Mouse (Mus musculus): ENCODE data around the gene Kcnq1. TPM values are rescaled to one million over a fixed set of nuclear protein-coding genes. Genes with fewer than 3 reads are reported as not detected.

Gene Kcnq1
- polyA plus RNA-seq, 1 experiment from 2014 or later: 0.05 TPM

- POLR2A ChIA-PET: no interaction called here
- no peak for TF ChIP-seq CTCF (IDR thresholded peaks at IDR 0.05)
- in situ Hi-C loops (cut with MboI; ENCODE audit: low pct_unique_long_range_greater_than_20kb): no loop called here
- CTCF ChIA-PET: no interaction called here
- DNase-seq (ENCODE audit: low read depth, low spot score) (no peak), ATAC-seq (no peak)
- no peaks in the 10 kb centered on the region for H3K27me3 ChIP-seq
These were observed 86.2 kb downstream of the Kcnq1 start for GRCm38 (mm10) chr7:143192392-143192791.

- TF ChIP-seq CTCF (IDR thresholded peaks at IDR 0.05): no peak
- DNase-seq (ENCODE audit: low read depth, low spot score): no peak
These were observed 87.9 kb downstream of the Kcnq1 start for GRCm38 (mm10) chr7:143194064-143194463.

GRCm38 (mm10) chr7:143197951-143198440 lies 91.8 kb downstream of the Kcnq1 start:
- no peak for TF ChIP-seq CTCF (IDR thresholded peaks at IDR 0.05)
- ChIA-PET POLR2A (no interaction called here), CTCF (no interaction called here)
- DNase-seq (ENCODE audit: low read depth, low spot score) (no peak), ATAC-seq (no peak)
- no peaks in the 10 kb centered on the region for H3K27me3 ChIP-seq
- in situ Hi-C loops (cut with MboI; ENCODE audit: low pct_unique_long_range_greater_than_20kb): no loop called here

More at GRCm38 (mm10) chr7:143194064-143194463, 87.9 kb downstream of the Kcnq1 start:
- in situ Hi-C loops (cut with MboI; ENCODE audit: low pct_unique_long_range_greater_than_20kb): no loop called here
- POLR2A ChIA-PET: no interaction called here
- ATAC-seq: no peak
- CTCF ChIA-PET: no interaction called here
- H3K27me3 ChIP-seq: no peaks in the 10 kb centered on the region

GRCm38 (mm10) chr7:143198443-143198842 lies 92.3 kb downstream of the Kcnq1 start:
- H3K27me3 ChIP-seq: no peaks in the 10 kb centered on the region
- in situ Hi-C loops (cut with MboI; ENCODE audit: low pct_unique_long_range_greater_than_20kb): no loop called here
- POLR2A ChIA-PET: no interaction called here
- no peak for DNase-seq (ENCODE audit: low read depth, low spot score)
- CTCF ChIA-PET: no interaction called here
- no peak for ATAC-seq
- no peak for TF ChIP-seq CTCF (IDR thresholded peaks at IDR 0.05)

GRCm38 (mm10) chr7:143201255-143201654 lies 95.1 kb downstream of the Kcnq1 start:
- peaks cover 7% of the 10 kb centered on the region for H3K27me3 ChIP-seq
- CTCF ChIA-PET: no interaction called here
- no peak for TF ChIP-seq CTCF (IDR thresholded peaks at IDR 0.05)
- DNase-seq (ENCODE audit: low read depth, low spot score) (no peak), ATAC-seq (no peak)
- in situ Hi-C loops (cut with MboI; ENCODE audit: low pct_unique_long_range_greater_than_20kb): no loop called here
- POLR2A ChIA-PET: no interaction called here

- CTCF ChIA-PET: interaction anchor here (1.6 kb wide), 1 partner anchor 15 kb away, joined by 3 read pairs; no protein-coding TSS in a partner anchor
- DNase-seq (ENCODE audit: low read depth, low spot score) (no peak), ATAC-seq (no peak)
- POLR2A ChIA-PET: no interaction called here
- in situ Hi-C loops (cut with MboI; ENCODE audit: low pct_unique_long_range_greater_than_20kb): no loop called here
- no peak for TF ChIP-seq CTCF (IDR thresholded peaks at IDR 0.05)
- H3K27me3 ChIP-seq: peaks cover 11% of the 10 kb centered on the region
These were observed 97.7 kb downstream of the Kcnq1 start for GRCm38 (mm10) chr7:143203897-143204296.

- CTCF ChIA-PET: no interaction called here
- DNase-seq (ENCODE audit: low read depth, low spot score) (no peak), ATAC-seq (no peak)
- peaks cover 13% of the 10 kb centered on the region for H3K27me3 ChIP-seq
- POLR2A ChIA-PET: no interaction called here
- no peak for TF ChIP-seq CTCF (IDR thresholded peaks at IDR 0.05)
- in situ Hi-C loops (cut with MboI; ENCODE audit: low pct_unique_long_range_greater_than_20kb): no loop called here
These were observed 100.9 kb downstream of the Kcnq1 start for GRCm38 (mm10) chr7:143207044-143207443.

GRCm38 (mm10) chr7:143210796-143211195 lies 104.6 kb downstream of the Kcnq1 start:
- H3K27me3 ChIP-seq: peaks cover 37% of the 10 kb centered on the region
- ATAC-seq: no peak
- ChIA-PET CTCF (no interaction called here), POLR2A (no interaction called here)
- no peak for TF ChIP-seq CTCF (IDR thresholded peaks at IDR 0.05)
- in situ Hi-C loops (cut with MboI; ENCODE audit: low pct_unique_long_range_greater_than_20kb): no loop called here
- no peak for DNase-seq (ENCODE audit: low read depth, low spot score)

GRCm38 (mm10) chr7:143251206-143251605 lies 145.0 kb downstream of the Kcnq1 start:
- ATAC-seq: no peak
- in situ Hi-C loops (cut with MboI; ENCODE audit: low pct_unique_long_range_greater_than_20kb): no loop called here

GRCm38 (mm10) chr7:143253126-143253871 lies 147.1 kb downstream of the Kcnq1 start:
- in situ Hi-C loops (cut with MboI; ENCODE audit: low pct_unique_long_range_greater_than_20kb): no loop called here
- CTCF ChIA-PET: no interaction called here
- POLR2A ChIA-PET: no interaction called here
- no peak for TF ChIP-seq CTCF (IDR thresholded peaks at IDR 0.05)
- DNase-seq (ENCODE audit: low read depth, low spot score) (no peak), ATAC-seq (no peak)
- H3K27me3 ChIP-seq: no peaks in the 10 kb centered on the region

More at GRCm38 (mm10) chr7:143251206-143251605, 145.0 kb downstream of the Kcnq1 start:
- DNase-seq (ENCODE audit: low read depth, low spot score): no peak
- peaks cover 13% of the 10 kb centered on the region for H3K27me3 ChIP-seq
- POLR2A ChIA-PET: no interaction called here
- TF ChIP-seq CTCF (IDR thresholded peaks at IDR 0.05): no peak
- CTCF ChIA-PET: interaction anchor here (1.7 kb wide), 1 partner anchor 12 kb away, joined by 4 read pairs; no protein-coding TSS in a partner anchor

- TF ChIP-seq CTCF (IDR thresholded peaks at IDR 0.05): no peak
- no peak for DNase-seq (ENCODE audit: low read depth, low spot score)
- in situ Hi-C loops (cut with MboI; ENCODE audit: low pct_unique_long_range_greater_than_20kb): no loop called here
- H3K27me3 ChIP-seq: no peaks in the 10 kb centered on the region
- ChIA-PET CTCF (no interaction called here), POLR2A (no interaction called here)
- ATAC-seq: no peak
These were observed 148.7 kb downstream of the Kcnq1 start for GRCm38 (mm10) chr7:143254901-143255300.

Data from Patski (cell line).